Mouse (Mus musculus) embryonic fibroblast, embryonic 13.5 days (primary cell): ENCODE results near the gene 1810030O07Rik.
"Not testable (repeated sequence)": the region's sequence is repeated elsewhere in the genome, so short reads cannot be mapped to it uniquely, and the experiment has no call there.

Source experiments
- CTCF ChIP-seq: IDR thresholded peaks from 2 replicates; pipeline ENCODE4 v1.5.1; 2011; ENCODE audit warnings: mild to moderate bottlenecking, control low read depth, low read length, moderate library complexity, borderline replicate concordance; ENCODE audit not compliant: insufficient read depth
- POLR2A ChIP-seq: IDR thresholded peaks from 2 replicates; pipeline ENCODE4 v1.6.1; 2011; ENCODE audit warnings: low read depth, mild to moderate bottlenecking, control low read depth, low read length, moderate library complexity

GRCm38 (mm10) chrX:12610541-12610940 is 62.9 kb downstream of the 1810030O07Rik start:
- not testable (repeated sequence) for TF ChIP-seq CTCF, POLR2A
